Mouse (Mus musculus): ENCODE results near the gene Hdhd5.

Hdhd5 gene

DNA sequence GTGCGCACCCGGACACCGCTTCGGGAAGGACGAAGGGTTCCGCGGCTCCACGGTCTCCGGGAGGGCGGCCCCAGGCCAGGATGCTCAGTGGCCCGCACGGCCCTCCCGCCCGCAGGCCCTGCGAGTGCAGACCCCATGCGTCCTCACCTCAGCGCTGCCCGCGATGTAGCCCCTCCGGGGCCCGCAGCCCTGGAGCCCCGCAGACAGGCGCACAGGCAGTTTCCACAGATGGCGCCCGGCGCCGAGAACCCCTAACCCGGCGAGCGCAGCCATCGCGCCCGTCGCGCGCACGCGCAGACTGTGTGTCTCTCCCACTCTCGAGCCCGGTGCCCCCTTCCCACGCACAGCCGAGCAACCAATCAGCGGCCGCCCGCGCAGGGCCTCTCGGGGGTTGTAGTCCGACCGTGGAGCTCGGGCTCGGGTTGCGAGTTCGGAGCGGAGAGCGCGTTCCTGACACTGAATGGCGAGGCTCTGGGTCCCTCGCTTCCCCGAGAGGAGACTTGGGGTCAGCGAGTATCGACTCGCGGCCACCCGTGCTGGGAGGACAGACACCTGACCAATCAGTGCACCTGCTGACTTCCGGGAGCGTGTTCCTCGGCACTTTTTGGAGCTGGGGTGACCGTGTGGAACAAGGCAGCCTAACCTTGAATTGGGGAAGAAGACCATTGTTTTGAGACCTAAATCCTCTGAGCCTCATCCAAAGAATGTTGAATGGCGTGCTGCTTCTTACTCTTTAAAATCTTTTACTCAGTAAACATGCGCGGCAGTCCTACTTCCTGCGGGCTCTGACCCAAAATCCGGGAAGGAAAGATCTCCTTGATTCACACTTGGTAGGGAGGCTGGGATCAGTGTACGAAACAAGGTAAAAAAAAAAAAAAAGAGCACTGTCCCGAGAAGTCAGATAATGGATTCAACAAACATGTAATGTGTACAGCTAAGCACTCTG, at the start of gene Hdhd5:
Gene Hdhd5 (minus strand): TSS at position 300 of the 946 bp plus-strand sequence.
- DNase-seq (ENCODE audit: inconsistent age in 2 of 2, low spot score in 1 of 2) = peak; percentile 94 to 97

DNA sequence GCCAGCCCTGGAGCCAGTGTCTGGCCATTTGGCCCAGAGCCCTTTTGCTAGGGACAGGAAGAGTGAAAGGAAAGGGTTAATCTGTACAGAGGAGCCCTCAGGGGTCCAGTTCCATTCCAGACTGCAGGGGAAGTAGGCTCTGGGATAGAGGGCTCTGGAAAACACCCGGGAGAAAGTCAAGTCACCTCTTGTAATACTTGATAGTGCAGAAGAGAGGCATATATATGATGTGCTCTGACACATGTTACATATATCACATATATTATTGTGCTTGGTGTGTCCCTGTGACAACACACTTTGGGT, 49.5 kb upstream of the Hdhd5 start:
- peak in 1 of 2 experiments; percentile 37 for DNase-seq (ENCODE audit: inconsistent age in 2 of 2, low spot score in 1 of 2)

DNA sequence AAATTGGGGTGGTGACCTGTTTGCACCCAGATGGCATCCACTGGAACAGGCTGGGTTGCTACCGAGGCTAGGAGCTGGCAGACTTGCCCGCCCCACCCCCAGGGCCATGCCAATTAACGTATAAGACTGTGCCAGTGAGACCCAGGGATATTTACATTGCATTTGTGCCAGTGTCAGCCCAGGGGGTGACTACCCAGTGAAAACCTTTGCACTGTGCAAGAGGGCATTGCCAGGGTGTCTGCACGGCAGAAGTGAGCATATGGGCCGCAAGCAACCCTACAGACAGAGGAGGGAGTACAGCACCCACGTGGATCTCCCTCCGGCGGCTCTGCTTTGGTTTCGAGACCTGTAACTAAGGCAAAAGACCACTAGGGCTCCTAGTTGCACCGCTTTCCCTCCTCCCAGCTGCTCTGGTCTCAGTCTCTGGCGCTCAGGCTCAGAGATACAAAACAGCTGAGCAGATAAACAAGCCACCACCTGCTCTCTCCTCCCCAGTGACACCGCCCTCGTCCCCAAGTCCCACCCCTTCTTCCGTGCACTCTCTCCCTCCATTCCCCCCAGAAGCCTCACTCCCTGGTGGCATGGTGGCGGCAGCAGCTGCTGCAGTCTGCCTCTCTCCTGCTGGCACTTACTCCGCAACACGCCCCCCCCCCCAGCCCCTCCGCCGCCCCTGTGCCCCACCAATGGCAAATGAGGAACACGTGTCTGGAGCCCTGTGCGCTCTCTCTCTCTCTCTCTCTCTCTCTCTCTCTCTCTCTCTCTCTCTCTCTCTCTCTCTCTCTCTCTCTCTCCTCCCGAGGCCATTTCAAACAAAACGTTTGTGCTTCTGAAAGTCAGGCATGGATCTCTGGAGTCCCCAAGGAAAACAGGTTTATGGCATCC, 49.0 kb upstream of the Hdhd5 start:
- DNase-seq (ENCODE audit: inconsistent age in 2 of 2, low spot score in 1 of 2) = peak; percentile 50 to 78

DNA sequence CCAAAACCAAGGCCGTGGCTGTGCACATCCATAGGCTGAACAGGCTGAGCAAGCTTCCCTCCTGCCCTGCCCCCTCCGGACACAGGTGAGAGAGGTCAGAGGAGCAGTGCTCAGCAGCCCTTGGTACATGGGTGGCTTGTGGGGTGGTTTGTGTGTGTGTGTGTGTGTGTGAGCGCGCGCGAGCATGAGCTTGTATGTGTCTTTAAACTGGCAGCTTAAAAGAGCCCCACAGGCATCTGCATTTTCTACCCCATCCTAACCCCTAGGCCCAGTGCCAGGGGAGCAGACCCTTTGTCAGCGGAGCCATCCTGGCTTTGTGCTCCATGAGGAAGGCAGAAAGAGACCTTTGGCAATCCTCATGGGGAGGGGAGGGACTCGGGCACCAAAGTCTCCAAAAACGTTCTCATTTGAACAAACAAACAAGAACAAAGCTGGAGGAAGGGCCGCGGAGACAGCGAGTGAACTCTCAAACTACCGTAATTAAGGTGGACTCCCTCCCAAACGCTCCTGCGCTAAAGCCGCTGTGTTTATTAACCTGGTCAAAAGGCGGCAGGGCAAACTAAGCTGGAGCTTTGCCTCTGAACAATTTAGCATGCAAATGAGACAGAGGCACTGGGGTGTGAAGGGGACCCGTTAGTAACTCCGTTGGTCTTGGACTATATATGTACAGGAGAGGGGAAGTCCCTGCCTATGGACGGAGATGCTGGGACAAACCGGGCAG, 48.2 kb upstream of the Hdhd5 start:
- DNase-seq (ENCODE audit: inconsistent age in 2 of 2, low spot score in 1 of 2) = peak in 1 of 2 experiments; percentile 42

DNA sequence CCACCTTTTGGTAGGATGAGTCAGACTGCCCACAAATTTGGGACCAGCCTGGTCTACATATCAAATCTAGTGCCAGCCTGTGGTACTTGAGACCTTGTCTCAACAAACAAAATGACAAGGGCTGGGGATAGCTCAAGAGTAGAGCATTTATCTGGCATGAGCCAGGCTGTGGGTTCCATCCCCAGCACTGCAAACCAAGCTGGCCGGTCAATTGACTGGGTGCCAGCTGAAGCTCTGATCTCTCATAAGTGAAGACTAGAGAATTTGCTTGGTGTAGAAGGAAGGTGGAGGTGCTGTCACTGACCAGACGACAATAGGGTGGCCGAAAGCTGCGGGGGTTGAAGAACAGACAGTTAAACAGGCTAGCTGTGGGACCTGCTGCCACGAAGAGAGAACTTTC, 47.4 kb upstream of the Hdhd5 start:
- peak in 1 of 2 experiments; percentile 20 for DNase-seq (ENCODE audit: inconsistent age in 2 of 2, low spot score in 1 of 2)

DNA sequence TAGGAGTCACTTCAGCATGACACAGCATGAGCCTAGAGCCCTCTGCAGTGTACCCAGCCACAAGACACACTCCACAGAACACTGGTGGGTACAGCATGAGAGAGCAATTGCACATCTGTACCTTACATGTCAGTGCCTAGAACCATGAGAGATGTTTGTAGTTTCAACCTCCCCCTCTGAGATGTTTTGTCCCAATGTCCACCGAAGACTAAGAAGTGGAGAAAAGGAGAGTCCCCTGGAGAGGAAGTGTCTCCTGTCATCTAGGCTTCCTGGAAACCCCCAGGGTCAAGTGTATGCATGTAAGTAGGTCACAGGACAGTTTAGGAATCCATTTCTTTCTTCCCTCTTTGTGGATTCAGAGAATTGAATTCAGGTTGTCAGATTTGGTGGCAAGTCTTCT, 41.3 kb upstream of the Hdhd5 start:
- DNase-seq (ENCODE audit: inconsistent age in 2 of 2, low spot score in 1 of 2) = no peak

DNA sequence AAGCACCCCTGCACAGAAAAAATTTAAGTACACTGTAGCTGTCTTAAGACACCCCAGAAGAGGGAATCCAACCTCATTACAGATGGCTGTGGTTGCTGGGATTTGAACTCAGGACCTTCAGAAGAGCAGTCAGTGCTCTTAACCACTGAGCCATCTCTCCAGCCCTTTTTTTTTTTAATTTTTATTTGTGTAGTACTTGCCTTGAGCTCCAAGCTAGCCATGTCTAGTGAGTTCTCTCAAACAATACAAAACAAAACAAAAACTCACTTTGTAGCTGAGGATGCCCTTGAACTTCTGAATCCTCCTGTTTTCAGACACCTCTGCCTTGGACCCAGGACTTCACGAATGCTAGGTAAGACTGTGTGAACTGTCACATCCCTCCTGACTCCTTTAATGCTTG, 37.1 kb upstream of the Hdhd5 start:
- DNase-seq (ENCODE audit: inconsistent age in 2 of 2, low spot score in 1 of 2) = no peak

DNA sequence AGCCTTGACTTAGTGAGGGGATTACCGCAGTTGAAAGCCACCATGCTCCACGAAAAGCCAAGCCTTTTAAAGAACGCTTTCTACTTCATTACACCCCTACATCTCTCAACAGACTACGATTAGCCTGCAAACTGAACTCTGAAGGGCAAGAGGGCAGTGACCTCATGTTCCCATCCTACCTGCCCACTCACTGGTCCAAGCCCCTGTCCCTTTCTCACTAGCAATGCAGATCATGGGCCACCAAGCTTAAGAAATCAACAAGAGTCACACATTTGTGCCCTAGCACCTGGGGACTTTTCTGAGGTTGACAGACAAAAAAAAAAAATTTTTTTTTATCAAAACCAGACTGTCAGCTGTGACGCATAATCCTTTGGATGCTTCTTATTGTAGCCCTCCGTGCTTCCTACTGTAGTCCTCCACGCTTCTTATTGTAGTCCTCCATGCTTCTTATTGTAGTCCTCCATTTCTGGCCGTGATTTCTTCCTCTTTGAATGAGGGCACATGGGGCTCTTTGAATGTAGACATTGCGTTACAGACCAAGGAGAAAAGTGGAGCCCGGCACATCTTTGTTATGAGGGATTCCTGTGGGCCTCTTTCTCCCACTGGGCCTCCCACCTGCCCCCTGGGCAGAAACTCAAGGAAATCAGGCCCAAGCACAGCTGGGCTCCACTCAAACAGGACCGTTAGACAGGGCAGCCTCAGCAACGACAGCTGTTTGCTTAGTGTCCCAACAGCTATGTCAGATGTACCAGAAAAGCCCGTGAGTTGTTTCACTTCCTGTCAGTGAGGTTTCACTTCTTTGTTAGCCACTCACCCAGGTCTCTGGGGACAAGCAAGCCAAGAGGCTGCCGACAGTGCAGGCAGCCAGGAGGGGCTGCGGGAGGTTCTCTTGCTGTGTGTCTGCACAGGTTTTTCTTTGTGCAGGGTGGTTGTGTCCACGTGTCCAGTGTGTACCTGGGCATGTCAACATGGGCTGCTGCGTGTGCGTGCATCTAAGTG, 36.1 kb upstream of the Hdhd5 start:
- peak; percentile 17 to 49 for DNase-seq (ENCODE audit: inconsistent age in 2 of 2, low spot score in 1 of 2)

DNA sequence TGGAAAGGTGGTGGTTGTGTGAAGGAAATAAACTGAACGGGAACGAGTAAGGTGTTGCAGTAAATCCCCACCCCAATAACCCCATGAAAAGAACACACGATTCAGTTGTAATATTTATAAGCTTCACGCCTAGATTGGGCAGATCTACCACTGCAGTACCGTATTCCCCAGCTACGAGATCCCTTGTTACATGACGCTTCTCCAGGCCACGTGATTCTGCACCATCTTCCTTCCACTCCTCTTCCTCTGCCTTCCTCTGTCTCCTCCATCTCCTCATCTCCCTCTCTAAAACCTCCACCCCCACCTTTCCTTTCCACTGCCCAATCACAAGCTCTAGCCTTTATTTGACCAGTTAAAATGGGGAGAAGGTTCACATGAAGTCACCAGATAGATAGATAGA, 25.5 kb upstream of the Hdhd5 start:
- no peak for DNase-seq (ENCODE audit: inconsistent age in 2 of 2, low spot score in 1 of 2)

DNA sequence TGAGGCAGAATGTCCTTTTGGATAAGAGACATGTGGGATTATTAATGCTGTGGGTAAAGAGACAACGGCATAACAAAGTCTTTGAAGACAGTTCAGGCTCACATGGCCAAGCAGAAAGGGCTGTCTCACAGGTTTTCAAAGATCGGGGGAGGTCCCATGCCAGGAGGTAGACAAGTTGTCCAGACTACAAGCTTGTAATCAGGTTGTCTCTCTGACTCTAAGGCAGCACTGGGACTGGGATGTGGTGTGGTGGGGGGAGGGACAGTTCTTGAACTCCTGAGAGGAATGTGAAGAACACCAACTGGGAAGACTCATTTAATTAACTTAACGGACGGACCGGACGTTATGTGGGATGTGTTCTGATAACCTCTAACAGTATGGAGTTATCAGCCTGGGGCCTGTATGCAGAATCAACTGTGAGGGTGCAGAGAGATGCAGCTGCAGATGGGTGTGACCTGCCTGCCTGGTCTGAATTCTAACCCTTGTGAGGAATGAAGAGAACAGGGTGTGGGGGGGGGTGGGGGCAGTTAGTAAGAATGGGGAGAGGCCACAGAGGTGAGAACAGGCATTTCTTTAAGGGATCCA, 25.0 kb upstream of the Hdhd5 start:
- DNase-seq (ENCODE audit: inconsistent age in 2 of 2, low spot score in 1 of 2) = no peak

DNA sequence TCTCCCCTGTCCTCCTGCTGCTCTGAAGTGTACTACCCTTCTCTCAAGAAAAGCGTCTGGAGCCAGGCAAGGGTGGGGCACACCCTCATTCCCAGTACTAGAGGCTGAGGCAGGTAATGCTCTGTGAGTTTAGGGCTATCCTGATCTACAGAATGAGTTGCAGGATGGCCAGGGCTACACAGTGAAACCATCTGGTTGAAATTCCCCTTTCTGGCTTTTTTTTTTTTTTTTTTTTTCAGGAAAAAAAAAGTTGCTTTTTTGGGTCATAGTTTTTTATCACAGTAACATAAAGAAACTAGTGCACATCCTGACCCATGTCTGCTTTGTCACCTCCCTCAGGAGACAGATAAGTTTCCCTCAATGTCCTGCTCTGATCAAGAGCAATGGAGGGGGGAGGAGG, 24.0 kb upstream of the Hdhd5 start:
- DNase-seq (ENCODE audit: inconsistent age in 2 of 2, low spot score in 1 of 2) = no peak

DNA sequence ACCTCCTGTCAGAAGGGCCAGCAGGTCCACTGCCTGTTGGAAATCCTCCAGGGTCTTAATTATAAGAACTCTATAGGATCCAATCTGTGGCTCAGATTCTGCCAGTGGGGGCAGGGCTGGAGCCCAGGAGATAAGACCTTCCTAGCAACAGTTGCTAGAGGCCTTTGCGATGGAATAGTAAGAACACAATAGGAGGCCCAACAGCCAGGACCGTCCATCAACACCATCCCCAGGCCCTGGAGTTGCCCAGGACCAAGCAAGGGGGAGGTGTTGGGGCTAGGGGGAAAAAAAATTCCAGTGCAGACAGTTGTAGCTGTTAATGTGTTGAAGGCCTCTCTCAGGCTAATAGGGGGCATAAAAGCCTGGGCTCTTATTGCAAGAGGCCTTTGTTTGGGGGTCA, 19.1 kb upstream of the Hdhd5 start:
- DNase-seq (ENCODE audit: inconsistent age in 2 of 2, low spot score in 1 of 2) = no peak

DNA sequence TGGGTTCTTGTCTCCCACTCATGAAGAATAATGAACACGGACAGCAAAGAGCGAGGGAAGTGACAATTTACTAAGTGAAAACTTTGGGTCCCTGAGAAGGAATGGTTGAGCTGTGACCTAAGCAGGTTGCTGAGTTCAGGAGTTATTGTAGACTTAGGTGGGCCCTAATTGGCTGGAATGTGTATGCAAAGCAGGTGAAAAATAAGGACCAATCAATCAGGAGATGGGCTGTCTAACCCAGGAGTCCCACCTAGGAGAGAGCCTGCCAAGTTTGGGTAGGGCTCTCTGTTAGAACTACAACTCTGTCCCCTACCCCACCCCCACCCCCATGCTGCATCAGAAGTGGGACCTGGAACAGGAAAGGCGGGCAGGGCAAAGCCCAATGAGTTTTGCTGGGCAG, 17.5 kb upstream of the Hdhd5 start:
- no peak for DNase-seq (ENCODE audit: inconsistent age in 2 of 2, low spot score in 1 of 2)

DNA sequence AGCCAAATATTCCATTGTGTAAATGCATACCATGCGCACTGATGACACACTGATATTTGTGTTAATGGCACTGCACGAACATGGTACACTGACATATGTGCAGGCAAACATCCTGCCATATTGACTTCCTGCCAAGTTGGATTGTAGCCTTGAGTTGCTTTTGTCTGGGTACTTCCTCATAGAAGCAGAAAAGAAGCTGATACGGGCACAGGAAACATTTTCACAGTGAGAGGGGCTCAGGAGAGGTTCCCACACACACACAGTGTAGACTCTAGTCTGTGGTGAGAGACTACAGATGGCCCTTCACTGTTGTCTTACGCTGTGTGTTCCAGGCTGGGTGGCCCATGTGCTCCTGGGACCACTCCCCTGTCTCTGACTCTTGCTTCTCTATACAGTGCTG, 15.9 kb upstream of the Hdhd5 start:
- DNase-seq (ENCODE audit: inconsistent age in 2 of 2, low spot score in 1 of 2) = no peak

DNA sequence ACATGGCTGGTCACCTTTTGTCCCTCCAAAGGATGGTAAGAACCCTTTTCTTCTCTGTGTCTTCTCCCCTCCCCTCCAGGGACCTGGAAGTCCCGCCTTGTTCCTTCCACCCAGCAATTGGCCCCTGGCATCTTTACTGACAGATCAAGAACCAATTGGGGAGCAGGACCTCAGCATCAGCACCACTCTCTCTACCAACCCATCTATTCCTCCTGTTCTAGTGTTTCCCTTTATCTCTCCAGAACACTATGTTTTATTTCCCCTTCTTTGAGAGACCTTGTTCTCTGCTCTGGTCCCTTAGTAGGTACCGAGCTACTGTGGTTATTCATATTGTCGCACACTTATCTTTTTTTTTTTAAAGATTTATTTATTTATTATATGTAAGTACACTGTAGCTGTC, 15.2 kb upstream of the Hdhd5 start:
- no peak for DNase-seq (ENCODE audit: inconsistent age in 2 of 2, low spot score in 1 of 2)

DNA sequence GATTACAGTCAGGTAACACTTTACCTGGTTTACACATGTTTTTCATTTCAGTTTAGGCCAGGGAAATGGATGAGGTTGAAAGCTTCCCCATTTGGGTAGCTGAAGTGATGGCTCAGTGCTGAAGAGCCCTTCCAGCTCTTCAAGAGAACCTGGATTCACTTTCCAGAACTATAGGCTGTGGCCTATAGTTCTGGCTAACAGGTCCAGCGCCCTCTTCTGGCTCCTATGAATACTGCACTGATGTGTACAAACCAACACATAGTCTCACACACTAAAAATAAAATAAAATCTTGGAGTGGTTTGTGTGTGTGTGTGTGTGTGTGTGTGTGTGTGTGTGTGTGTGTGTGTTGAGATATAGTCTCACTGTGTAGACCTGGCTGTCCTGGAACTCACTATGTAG, 10.9 kb upstream of the Hdhd5 start:
- no peak for DNase-seq (ENCODE audit: inconsistent age in 2 of 2, low spot score in 1 of 2)

DNA sequence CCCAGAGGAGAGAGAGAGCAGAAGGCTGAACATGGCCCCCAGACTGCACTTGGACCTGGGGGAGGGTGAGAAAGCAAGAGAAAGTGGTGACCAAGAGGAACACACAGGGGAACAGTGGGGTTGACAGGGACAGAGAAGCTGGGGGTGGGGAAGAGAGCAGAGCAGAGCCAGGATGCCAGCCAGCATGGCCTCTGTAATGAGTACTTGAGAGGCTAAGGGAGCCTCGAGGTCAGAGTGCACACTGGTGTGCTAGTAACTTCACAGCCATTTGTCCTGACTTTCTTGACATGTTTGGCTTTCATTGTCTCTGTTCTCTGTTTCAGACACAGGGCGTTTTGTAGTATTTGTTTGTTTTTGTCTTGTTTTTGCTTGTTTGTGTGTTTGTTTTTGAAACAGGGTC, 10.3 kb upstream of the Hdhd5 start:
- DNase-seq (ENCODE audit: inconsistent age in 2 of 2, low spot score in 1 of 2) = no peak

DNA sequence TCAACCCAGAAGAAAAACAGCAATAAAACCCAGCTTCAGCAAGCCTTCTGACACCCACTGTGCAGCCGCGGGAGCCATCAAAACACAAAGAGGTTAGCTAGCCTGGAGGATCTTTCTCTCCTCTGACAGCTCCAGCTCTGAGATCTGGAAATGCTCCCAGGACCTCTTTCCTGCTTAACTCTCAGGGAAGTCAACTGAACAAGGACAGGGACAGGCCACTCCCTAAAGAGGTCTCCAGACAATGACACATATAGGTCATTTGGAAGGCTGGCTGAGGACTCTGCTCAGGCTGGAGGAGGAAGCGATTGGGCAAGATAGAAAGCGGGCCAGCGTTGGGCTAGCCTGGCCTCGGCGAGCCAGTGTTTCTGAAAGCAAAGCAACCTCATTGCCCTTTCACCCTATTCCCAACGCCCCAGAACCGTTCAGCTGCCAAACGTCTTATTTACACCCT, 8.7 kb upstream of the Hdhd5 start:
- DNase-seq (ENCODE audit: inconsistent age in 2 of 2, low spot score in 1 of 2) = peak; percentile 47 to 85

DNA sequence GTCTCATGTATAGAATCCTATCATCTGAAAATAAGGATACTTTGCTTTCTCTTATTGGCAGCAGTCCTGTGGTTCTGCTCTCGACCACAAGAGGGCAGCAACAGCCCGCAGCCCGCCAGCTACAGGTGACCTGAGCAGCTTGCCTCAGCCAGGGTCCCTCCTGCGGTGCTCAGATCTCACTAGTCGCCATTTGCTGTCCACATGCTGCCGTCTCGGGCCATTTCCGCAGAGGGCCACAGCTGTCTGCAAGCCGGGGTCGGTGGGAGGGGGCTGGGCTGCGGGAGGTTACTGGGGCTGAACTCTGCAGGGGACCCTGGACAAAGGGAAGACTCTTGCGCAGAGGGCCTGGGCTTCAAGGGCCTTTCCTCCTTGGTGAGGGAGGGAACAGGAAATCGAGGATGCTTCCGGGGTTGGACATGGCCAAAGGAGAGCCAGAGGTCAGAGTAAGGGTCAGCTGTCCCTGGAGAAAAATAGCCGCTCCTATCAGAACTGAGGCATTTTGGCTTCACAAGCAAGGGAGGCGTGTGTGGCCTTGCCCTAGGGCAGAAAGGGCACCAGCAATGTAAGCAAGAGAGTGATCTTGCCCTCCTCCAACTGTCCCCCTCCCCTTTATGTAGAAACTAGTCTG, 8.1 kb upstream of the Hdhd5 start:
- peak; percentile 67 to 93 for DNase-seq (ENCODE audit: inconsistent age in 2 of 2, low spot score in 1 of 2)

All from adrenal gland, adult (tissue).